Mouse (Mus musculus) kidney, adult 10 weeks (tissue): ENCODE results near the gene Otub1. TPM values are rescaled to one million over a fixed set of nuclear protein-coding genes. Genes with fewer than 3 reads are reported as not detected.

Experiments
- polyA plus RNA-seq: library from polyadenylated mRNA; stranded (reverse); fragments of 350-450 nt; fragmentation: Illumina TruSeq; extraction: RNeasy Lipid Tissue Mini Kit (QIAGEN cat#74804); gene quantifications from one replicate; pipeline ENCODE4 v1.2.3, GENCODE M21; 2014; ENCODE audit warnings: low read depth, low replicate concordance

Otub1 gene
- 21.5 TPM for polyA plus RNA-seq

GRCm38 (mm10) chr19:7205753-7206736 is at the start of gene Otub1:
Gene Otub1, minus strand, starts transcription at chr19:7206316.

GRCm38 (mm10) chr19:7240782-7241690 is 34.9 kb upstream of the Otub1 start, which contains the start of gene Naa40:
Gene Naa40, minus strand, starts transcription at chr19:7241183.

GRCm38 (mm10) chr19:7217162-7217925 is 11.2 kb upstream of the Otub1 start, which contains the start of gene Cox8a:
Gene Cox8a, minus strand, starts transcription at chr19:7217616.

Other genes starting within 250 kb of the Otub1 start
- 4.0 TPM for gene Ppp1r14b, start 231.3 kb downstream of the Otub1 start, polyA plus RNA-seq
- 1.8 TPM for gene Plcb3, start 229.8 kb downstream of the Otub1 start, polyA plus RNA-seq
- gene Fkbp2, start 225.8 kb downstream of the Otub1 start, polyA plus RNA-seq: 13.6 TPM
- gene Vegfb, start 218.7 kb downstream of the Otub1 start, polyA plus RNA-seq: 10.3 TPM
- gene Dnajc4, start 213.7 kb downstream of the Otub1 start, polyA plus RNA-seq: not detected
- gene Nudt22, start 210.2 kb downstream of the Otub1 start, polyA plus RNA-seq: not detected
- gene Trpt1, start 210.2 kb downstream of the Otub1 start, polyA plus RNA-seq: not detected
- gene Fermt3, start 186.8 kb downstream of the Otub1 start, polyA plus RNA-seq: not detected
- 47.9 TPM for gene Stip1, start 166.3 kb downstream of the Otub1 start, polyA plus RNA-seq
- gene Macrod1, start 149.5 kb downstream of the Otub1 start, polyA plus RNA-seq: 3.9 TPM
- 5.8 TPM for gene Flrt1, start 100.6 kb downstream of the Otub1 start, polyA plus RNA-seq
- gene Cox8a, start 11.3 kb upstream of the Otub1 start, polyA plus RNA-seq: 184 TPM
- 10.4 TPM for gene Naa40, start 34.9 kb upstream of the Otub1 start, polyA plus RNA-seq
- gene Rcor2, start 61.0 kb upstream of the Otub1 start, polyA plus RNA-seq: not detected
- gene Mark2, start 135.5 kb upstream of the Otub1 start, polyA plus RNA-seq: 43.6 TPM
- 0.85 TPM for gene Spindoc, start 176.7 kb upstream of the Otub1 start, polyA plus RNA-seq
- 3.9 TPM for gene 2700081O15Rik, start 211.3 kb upstream of the Otub1 start, polyA plus RNA-seq